Mouse (Mus musculus) right cerebral cortex, postnatal 10 days (tissue): ENCODE measurements at regions not wholly inside any gene's neighbourhood (a gene's known extent, or its start where the extent isn't known, plus 50 kb on each side); places are given as distances from the start of the nearest gene placed in this dataset.
"Not testable (repeated sequence)": the region's sequence is repeated elsewhere in the genome, so short reads cannot be mapped to it uniquely, and the experiment has no call there.

ENCODE experiments used
- DNase-seq, 2 experiments: peaks; one replicate each; pipeline ENCODE4 v3.0.0; 2021; ENCODE audit warnings: low spot score in 2 of 2

GRCm38 (mm10) chr2:171985813-171986572 is 57.3 kb downstream of the Cbln4 start:
- no peak for DNase-seq

- DNase-seq, result no peak
These were observed 73.9 kb downstream of the Cbln4 start for GRCm38 (mm10) chr2:171969311-171969905.

DNA sequence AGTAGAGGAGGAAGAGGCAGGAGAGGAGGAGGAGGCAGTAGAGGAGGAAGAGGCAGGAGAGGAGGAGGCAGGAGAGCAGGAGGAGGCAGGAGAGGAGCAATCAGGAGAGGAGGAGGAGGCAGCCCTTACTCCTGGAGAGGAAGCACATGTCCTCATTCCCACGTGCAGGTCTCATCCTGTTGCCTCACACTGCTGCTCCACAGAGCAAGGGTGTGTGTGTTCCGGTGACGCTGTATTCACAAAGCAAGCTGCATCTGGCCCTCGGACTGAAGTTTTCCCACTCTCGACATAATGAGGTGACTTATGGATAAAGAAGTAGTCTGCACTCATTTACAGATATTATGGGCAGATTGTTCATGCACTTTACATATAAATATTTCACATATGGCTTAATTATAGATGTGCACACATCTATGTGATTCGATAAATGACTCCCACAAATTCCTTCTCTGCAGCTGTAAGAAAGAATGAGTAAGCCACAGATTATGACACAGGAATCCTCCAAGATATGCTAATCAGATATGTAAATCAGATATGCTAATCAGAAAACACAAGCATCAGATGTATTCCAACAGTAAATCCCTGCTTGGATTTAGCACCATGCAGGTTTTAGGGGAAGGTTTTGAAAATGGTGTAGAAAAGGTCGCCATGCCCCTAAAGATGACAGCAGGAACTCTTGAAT is 96.6 kb downstream of the Cbln4 start:
- no peak for DNase-seq

GRCm38 (mm10) chr2:171942671-171943070 is 100.6 kb downstream of the Cbln4 start:
- DNase-seq, result peak; percentile 60 to 66

GRCm38 (mm10) chr2:171935646-171936325 is 107.5 kb downstream of the Cbln4 start:
- peak; percentile 24 to 27 for DNase-seq

- DNase-seq, result peak in 1 of 2 experiments; percentile 26
These were observed 122.3 kb downstream of the Cbln4 start for GRCm38 (mm10) chr2:171920960-171921359.

- DNase-seq, result peak in 1 of 2 experiments; percentile 29
These were observed 156.0 kb downstream of the Cbln4 start for GRCm38 (mm10) chr2:171887306-171887705.

GRCm38 (mm10) chr2:171879238-171879960 is 163.9 kb downstream of the Cbln4 start:
- DNase-seq, result not testable (repeated sequence)

DNA sequence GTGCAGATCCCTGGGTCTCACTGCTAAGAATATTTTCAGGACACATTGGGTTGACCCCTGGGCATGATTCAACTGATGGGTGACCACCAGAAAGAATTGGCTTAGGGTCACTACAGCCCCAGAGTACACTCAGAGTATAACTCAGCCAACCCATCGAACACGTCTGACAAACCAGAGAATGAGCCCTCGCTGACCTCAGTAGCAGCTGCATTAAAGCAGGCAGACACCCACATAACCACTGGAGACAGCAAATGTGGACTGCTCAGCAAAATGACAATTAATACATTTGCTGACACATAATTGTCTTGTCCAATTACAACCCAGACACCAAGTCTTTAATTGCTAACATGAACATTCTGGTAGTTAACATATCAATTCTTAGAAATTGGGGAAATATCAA is 175.7 kb downstream of the Cbln4 start:
- no peak for DNase-seq

DNA sequence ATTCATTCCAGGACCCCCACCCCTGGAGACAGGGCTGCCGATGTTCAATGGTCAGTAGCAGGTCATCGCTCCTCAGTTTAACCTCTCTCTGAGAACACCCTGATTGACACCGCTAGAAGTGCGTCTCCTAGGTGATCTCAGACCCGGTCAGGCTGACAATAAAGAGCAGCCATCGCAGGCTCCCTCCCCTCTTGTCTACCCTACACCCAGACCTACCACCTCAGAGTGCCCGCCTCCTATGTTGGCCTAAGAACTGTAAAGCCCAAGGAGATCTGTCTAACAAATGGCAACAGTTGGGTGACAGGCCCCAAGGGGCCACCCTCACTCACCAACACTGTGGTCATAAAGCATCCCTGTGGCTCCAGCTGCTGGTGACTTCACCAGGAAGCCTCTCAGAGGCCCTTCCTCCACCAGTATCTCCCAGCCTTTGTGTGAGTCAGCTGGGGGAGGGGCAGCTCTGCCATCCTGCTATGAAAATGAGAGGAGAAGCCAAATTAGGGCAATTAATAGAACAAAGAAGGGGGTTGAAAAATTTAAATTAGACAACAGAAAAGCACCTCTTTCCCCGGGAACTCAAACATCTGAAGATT is 178.8 kb downstream of the Cbln4 start:
- DNase-seq, result peak; percentile 31 to 34

DNA sequence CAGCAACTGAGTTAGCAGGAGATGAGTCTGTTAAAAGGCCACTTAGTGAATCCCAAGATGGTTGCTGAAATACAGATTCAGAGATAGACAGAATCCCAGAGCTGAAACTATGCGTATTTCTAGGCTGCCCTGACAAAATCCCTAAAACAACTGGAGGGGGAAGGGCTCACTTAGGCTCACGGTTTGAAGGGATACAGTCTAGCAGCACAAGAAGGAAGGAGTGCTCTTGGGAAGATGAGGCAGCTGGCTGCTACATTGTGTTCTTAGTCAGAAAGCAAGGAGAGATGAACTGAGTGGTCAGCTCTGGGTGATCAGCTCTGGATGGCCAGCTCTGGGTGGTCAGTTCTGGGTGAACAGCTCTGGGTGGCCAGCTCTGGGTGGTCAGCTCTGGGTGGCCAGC is 180.6 kb downstream of the Cbln4 start:
- no peak for DNase-seq

GRCm38 (mm10) chr2:171858894-171859293 is 184.4 kb downstream of the Cbln4 start:
- DNase-seq, result no peak

DNA sequence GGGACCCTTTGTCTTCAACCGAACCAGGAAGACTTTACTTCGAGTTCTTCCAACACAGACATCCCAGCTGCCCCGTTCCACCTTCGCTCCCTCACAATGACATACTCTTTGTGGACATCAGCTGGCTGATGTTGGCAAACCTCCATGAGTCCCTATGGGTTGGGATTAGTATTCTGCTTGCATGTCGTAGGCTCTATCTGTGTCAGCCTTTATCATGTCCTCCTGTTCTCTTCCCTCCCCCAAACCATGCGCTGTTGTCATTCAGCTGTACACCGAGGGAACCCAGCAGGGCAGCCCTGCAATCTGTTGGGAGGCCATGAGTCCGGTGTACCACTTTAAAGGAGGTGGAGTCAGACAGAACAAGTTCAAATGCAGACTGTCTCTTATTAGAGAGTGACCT is 186.8 kb downstream of the Cbln4 start:
- no peak for DNase-seq

- DNase-seq, result peak; percentile 51 to 67
These were observed 196.3 kb downstream of the Cbln4 start for GRCm38 (mm10) chr2:171846826-171847492.

DNA sequence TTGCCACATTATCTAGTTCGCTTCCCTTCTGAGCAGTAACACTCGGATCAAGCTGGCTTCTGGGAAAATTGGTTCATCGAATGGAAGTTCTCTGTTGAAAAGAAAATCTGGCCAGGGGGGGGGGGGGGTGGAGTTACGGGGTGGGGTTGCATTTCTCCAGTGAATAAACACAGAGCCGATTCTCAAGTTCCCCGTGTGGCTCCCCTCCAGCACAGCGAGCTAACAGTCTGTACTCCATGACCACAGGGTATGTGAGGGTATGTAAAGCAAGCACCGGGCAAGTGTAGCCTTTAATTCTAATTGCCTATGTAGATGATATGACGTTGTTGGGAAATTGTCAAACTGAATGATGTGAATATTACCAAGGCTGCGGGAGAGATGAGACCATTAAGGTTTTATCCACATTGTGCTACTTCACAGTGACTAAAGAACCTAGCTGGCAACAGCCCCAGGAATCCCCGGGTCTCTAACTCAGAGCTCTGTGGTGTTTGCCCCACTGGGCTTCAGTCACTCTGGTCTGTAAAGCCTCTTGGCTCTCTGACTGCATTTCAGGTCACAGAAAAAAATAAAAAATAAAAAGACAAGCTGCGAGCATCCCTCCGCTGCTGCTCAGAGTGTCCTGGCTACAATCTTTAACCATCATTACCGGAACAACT is 203.1 kb downstream of the Cbln4 start:
- no peak for DNase-seq

- no peak for DNase-seq
These were observed 221.1 kb downstream of the Cbln4 start for GRCm38 (mm10) chr2:171822156-171822555.

DNA sequence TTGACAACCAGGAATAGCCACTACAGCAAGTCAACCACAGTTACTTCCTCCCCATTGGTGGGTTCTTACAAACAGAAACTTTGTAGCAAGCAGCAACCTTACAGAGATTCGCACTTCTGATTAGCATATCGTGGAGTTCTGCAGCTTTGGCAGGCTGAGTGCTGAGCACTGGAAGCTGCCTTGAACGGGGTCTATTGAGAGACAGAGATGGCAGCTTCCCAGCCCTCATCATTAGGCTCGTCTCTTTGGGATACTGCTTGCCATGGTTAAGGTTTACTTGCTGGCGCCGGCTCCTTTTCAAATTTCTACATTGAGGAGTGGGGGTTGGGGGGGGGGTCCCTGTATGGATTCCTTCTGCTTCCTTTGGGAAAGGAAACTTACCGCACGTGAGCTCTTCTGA is 224.8 kb downstream of the Cbln4 start:
- DNase-seq, result peak; percentile 47 to 48

- peak; percentile 51 to 77 for DNase-seq
These were observed 226.4 kb downstream of the Cbln4 start for GRCm38 (mm10) chr2:171816685-171817419.

DNA sequence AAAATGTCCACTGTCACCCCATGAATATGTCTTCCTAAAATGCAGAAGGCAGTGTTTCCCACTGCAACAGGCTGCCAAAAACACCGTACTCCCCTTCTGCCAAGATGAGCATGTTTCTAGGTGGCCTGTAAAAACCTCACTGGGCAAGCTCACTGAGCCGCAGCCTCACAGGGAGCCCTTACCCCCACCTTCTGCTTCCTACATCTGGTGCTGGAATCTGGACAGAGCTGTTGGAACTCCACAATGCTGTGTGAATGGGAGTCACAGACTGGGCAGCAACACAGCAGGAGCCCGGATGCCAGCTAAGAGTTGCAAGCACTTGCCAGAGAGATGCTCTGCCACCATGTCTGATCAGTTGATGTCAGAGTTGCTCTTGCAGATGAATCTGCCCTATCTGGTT is 230.6 kb downstream of the Cbln4 start:
- DNase-seq, result peak in 1 of 2 experiments; percentile 29
